Mouse (Mus musculus): Measurements from ENCODE around the gene Erp27. TPM values are rescaled to one million over a fixed set of nuclear protein-coding genes. Genes with fewer than 3 reads are reported as not detected.

Erp27 gene
- polyA plus RNA-seq, 1 experiment from 2014 or later, result not detected

GRCm38 (mm10) chr6:136920320-136921257, 1.4 kb downstream of the Erp27 start:
- Histone ChIP-seq H3K4me2 (ENCODE audit: low read length) (no peak overlapping the region), H3K27ac (replicated peaks; ENCODE audit: low read depth, low read length) (no peak overlapping the region), H3K9me3 (ENCODE audit: control insufficient read depth, low read length) (no peaks in the 10 kb centered on the region), H3K27me3 (ENCODE audit: control insufficient read depth, insufficient read depth, low read length) (no peaks in the 10 kb centered on the region), H3K4me1 (ENCODE audit: control insufficient read depth, insufficient read depth, low read length) (no peaks in the 10 kb centered on the region), H3K36me3 (ENCODE audit: control insufficient read depth, insufficient read depth, low read length) (no peaks in the 10 kb centered on the region), H3K4me3 (replicated peaks; ENCODE audit: low read depth, low read length) (no peak overlapping the region), H3K9ac (replicated peaks; ENCODE audit: low read length) (no peak overlapping the region)
- ATAC-seq (ENCODE audit: low FRiP score, low TSS enrichment) (no peak), DNase-seq (peak; percentile 88)
- WGBS, result 46% methylated on average over 16 of the region's 16 CpGs

- Histone ChIP-seq H3K4me1 (ENCODE audit: control insufficient read depth, insufficient read depth, low read length) (no peaks in the 10 kb centered on the region), H3K4me3 (replicated peaks; ENCODE audit: low read depth, low read length) (no peak overlapping the region), H3K36me3 (ENCODE audit: control insufficient read depth, insufficient read depth, low read length) (no peaks in the 10 kb centered on the region), H3K27me3 (ENCODE audit: control insufficient read depth, insufficient read depth, low read length) (no peaks in the 10 kb centered on the region), H3K9me3 (ENCODE audit: control insufficient read depth, low read length) (no peaks in the 10 kb centered on the region), H3K4me2 (ENCODE audit: low read length) (no peak overlapping the region), H3K9ac (replicated peaks; ENCODE audit: low read length) (no peak overlapping the region), H3K27ac (replicated peaks; ENCODE audit: low read depth, low read length) (no peak overlapping the region)
- DNase-seq, result no peak
- ATAC-seq (ENCODE audit: low FRiP score, low TSS enrichment), result no peak
- 12% methylated on average over 2 of the region's 2 CpGs for WGBS
Measured at GRCm38 (mm10) chr6:136917885-136918284, 4.1 kb downstream of the Erp27 start.

DNA sequence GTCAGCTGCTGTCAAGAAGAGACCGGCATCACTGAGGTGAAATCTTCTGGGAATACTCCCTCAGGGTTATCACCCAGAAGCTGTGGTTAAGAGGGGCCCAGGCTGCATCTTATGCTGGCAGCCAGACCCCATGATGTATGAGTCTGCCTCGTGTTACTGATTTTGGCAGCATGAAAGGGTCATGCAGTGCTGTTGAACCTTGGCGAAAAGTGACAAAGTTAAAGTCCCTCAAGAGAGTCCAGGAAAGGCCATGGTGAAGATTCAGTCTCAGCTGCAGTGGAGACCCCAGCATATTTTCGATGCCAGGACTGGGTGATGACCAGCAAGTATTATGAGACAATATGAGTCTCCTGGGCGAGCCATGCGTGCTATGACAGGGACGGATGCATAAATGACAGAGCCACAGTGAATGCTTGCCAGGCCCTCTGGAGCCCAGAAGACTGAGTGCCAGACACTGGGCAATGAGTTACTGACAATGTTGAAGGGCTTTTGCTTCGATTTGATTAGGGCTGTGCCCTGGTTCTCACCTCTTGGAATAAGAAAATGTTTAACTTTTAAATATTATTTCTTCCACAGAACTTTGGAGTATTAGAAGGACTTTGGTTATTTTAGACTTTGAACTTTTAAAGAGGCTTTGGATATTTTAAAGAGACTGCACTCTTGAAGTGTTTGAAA, 6.1 kb downstream of the Erp27 start:
- H3K4me1 ChIP-seq (ENCODE audit: control insufficient read depth, insufficient read depth, low read length), result no peaks in the 10 kb centered on the region
- 90% methylated on average over 8 of the region's 8 CpGs for WGBS
- ATAC-seq (ENCODE audit: low FRiP score, low TSS enrichment), result no peak
- no peak overlapping the region for H3K4me2 ChIP-seq (ENCODE audit: low read length)
- H3K36me3 ChIP-seq (ENCODE audit: control insufficient read depth, insufficient read depth, low read length), result no peaks in the 10 kb centered on the region
- no peaks in the 10 kb centered on the region for H3K9me3 ChIP-seq (ENCODE audit: control insufficient read depth, low read length)
- H3K27me3 ChIP-seq (ENCODE audit: control insufficient read depth, insufficient read depth, low read length), result no peaks in the 10 kb centered on the region
- H3K27ac ChIP-seq (replicated peaks; ENCODE audit: low read depth, low read length), result no peak overlapping the region
- DNase-seq, result no peak
- no peak overlapping the region for H3K4me3 ChIP-seq (replicated peaks; ENCODE audit: low read depth, low read length)
- H3K9ac ChIP-seq (replicated peaks; ENCODE audit: low read length), result no peak overlapping the region

DNA sequence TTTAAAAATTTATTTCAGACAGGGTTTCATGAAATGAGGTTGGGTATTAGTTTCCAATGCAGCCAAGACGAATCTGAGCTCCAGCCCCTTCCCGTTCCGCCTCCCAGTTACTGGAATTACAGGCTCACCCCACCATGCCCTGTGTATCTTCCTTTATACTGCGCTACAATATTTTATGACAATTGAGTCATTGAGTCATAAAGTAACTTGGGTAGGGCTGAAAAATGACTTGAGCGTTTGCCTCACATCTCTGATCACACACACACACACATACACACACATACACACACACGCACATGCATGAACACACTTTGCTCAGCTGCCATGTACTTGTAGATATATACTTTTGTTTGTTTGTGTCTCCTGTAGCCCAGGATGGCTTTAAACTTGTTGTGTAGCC, 7.7 kb downstream of the Erp27 start:
- Histone ChIP-seq H3K4me2 (ENCODE audit: low read length) (no peak overlapping the region), H3K27me3 (ENCODE audit: control insufficient read depth, insufficient read depth, low read length) (no peaks in the 10 kb centered on the region), H3K9ac (replicated peaks; ENCODE audit: low read length) (no peak overlapping the region), H3K36me3 (ENCODE audit: control insufficient read depth, insufficient read depth, low read length) (no peaks in the 10 kb centered on the region), H3K4me1 (ENCODE audit: control insufficient read depth, insufficient read depth, low read length) (no peaks in the 10 kb centered on the region), H3K4me3 (replicated peaks; ENCODE audit: low read depth, low read length) (no peak overlapping the region), H3K9me3 (ENCODE audit: control insufficient read depth, low read length) (no peaks in the 10 kb centered on the region), H3K27ac (replicated peaks; ENCODE audit: low read depth, low read length) (no peak overlapping the region)
- ATAC-seq (ENCODE audit: low FRiP score, low TSS enrichment) (no peak), DNase-seq (no peak)
- 92% methylated on average over 6 of the region's 6 CpGs for WGBS

DNA sequence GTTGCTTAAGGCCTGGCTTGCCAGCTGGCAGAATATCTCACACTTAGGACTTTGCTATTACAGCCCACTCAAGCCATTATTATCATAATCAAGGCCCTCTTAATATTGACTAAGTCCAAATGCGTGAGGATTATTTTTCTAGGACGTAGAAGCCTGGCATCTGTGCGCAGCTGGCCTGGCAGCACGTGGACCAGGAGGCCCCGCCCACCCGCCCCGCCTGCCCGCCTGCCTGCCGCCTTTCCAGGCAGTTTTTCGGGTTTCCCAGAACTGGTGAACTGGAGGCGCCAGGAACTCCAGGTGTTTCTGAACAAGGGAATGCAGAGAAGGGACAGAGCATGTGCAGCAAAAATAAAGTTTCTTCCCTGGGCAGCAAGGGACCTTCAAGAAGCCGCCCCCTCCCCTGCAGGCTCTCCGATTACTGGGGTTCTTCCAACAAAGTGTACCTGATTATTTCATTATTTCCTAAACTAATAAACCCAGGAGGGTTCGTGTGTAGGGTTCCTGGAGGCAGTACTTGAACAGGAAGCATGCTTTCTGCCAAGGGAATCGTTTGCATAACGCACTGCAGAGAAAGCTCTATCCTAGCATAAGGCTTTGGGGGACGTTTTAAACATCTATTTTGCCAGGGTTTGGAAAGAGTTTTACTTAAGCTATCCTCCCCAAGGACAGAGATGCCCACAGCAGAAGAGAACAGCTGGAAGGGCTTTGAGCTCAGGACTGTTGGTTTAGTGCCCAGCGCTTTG, 8.4 kb downstream of the Erp27 start:
- H3K27me3 ChIP-seq (ENCODE audit: control insufficient read depth, insufficient read depth, low read length), result no peaks in the 10 kb centered on the region
- H3K36me3 ChIP-seq (ENCODE audit: control insufficient read depth, insufficient read depth, low read length), result no peaks in the 10 kb centered on the region
- DNase-seq (peak; percentile 53), ATAC-seq (ENCODE audit: low FRiP score, low TSS enrichment) (no peak; the same call in 1 of the 2 replicates)
- H3K27ac ChIP-seq (replicated peaks; ENCODE audit: low read depth, low read length), result no peak overlapping the region
- H3K9ac ChIP-seq (replicated peaks; ENCODE audit: low read length), result no peak overlapping the region; the same call in 1 of the 2 replicates
- peak overlapping the region; percentile 20; the same call in 1 of the 2 replicates for H3K4me3 ChIP-seq (replicated peaks; ENCODE audit: low read depth, low read length)
- WGBS, result 16% methylated on average over 18 of the region's 18 CpGs
- peak overlapping the region; percentile 50 for H3K4me2 ChIP-seq (ENCODE audit: low read length)
- H3K9me3 ChIP-seq (ENCODE audit: control insufficient read depth, low read length), result no peaks in the 10 kb centered on the region
- no peaks in the 10 kb centered on the region for H3K4me1 ChIP-seq (ENCODE audit: control insufficient read depth, insufficient read depth, low read length)

GRCm38 (mm10) chr6:136912751-136913265, 9.2 kb downstream of the Erp27 start:
- Histone ChIP-seq H3K4me1 (ENCODE audit: control insufficient read depth, insufficient read depth, low read length) (no peaks in the 10 kb centered on the region), H3K9ac (replicated peaks; ENCODE audit: low read length) (no peak overlapping the region), H3K27me3 (ENCODE audit: control insufficient read depth, insufficient read depth, low read length) (no peaks in the 10 kb centered on the region), H3K4me3 (replicated peaks; ENCODE audit: low read depth, low read length) (no peak overlapping the region), H3K27ac (replicated peaks; ENCODE audit: low read depth, low read length) (no peak overlapping the region), H3K36me3 (ENCODE audit: control insufficient read depth, insufficient read depth, low read length) (no peaks in the 10 kb centered on the region), H3K9me3 (ENCODE audit: control insufficient read depth, low read length) (no peaks in the 10 kb centered on the region), H3K4me2 (ENCODE audit: low read length) (no peak overlapping the region; the same call in 1 of the 2 replicates)
- DNase-seq (no peak), ATAC-seq (ENCODE audit: low FRiP score, low TSS enrichment) (no peak)
- 91% methylated on average over 1 of the region's 2 CpGs for WGBS

GRCm38 (mm10) chr6:136910247-136910890, 11.6 kb downstream of the Erp27 start:
- Histone ChIP-seq H3K27ac (replicated peaks; ENCODE audit: low read depth, low read length) (no peak overlapping the region), H3K9me3 (ENCODE audit: control insufficient read depth, low read length) (no peaks in the 10 kb centered on the region), H3K4me1 (ENCODE audit: control insufficient read depth, insufficient read depth, low read length) (no peaks in the 10 kb centered on the region), H3K36me3 (ENCODE audit: control insufficient read depth, insufficient read depth, low read length) (no peaks in the 10 kb centered on the region), H3K27me3 (ENCODE audit: control insufficient read depth, insufficient read depth, low read length) (no peaks in the 10 kb centered on the region), H3K4me2 (ENCODE audit: low read length) (no peak overlapping the region), H3K4me3 (replicated peaks; ENCODE audit: low read depth, low read length) (no peak overlapping the region), H3K9ac (replicated peaks; ENCODE audit: low read length) (no peak overlapping the region)
- 91% methylated on average over 9 of the region's 9 CpGs for WGBS
- ATAC-seq (ENCODE audit: low FRiP score, low TSS enrichment), result no peak
- peak; percentile 12 for DNase-seq

DNA sequence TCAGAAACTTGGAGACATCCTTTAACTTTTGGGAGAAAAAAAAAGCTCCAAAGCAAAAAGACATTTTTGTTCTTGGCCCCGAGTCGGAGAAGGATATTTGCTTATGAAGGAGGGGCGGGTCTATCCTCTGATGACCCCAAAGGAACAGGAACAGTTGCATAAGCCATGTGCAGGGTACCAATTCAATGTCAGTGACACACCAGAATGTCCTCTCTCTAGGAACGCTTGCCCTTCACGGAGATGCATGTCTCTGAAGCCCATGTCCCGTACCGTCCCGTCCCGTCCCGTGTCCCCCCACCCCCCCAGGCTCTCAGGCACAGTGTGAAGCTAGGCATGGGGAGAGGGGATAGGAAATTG, 15.1 kb downstream of the Erp27 start:
- DNase-seq (no peak), ATAC-seq (ENCODE audit: low FRiP score, low TSS enrichment) (no peak)
- Histone ChIP-seq H3K4me3 (replicated peaks; ENCODE audit: low read depth, low read length) (no peak overlapping the region), H3K27ac (replicated peaks; ENCODE audit: low read depth, low read length) (no peak overlapping the region), H3K4me1 (ENCODE audit: control insufficient read depth, insufficient read depth, low read length) (no peaks in the 10 kb centered on the region), H3K4me2 (ENCODE audit: low read length) (no peak overlapping the region), H3K27me3 (ENCODE audit: control insufficient read depth, insufficient read depth, low read length) (no peaks in the 10 kb centered on the region), H3K9me3 (ENCODE audit: control insufficient read depth, low read length) (no peaks in the 10 kb centered on the region), H3K36me3 (ENCODE audit: control insufficient read depth, insufficient read depth, low read length) (no peaks in the 10 kb centered on the region), H3K9ac (replicated peaks; ENCODE audit: low read length) (no peak overlapping the region)
- 71% methylated on average over 10 of the region's 10 CpGs for WGBS
